Mouse (Mus musculus): ENCODE data around the gene Olfr318. TPM values are rescaled to one million over a fixed set of nuclear protein-coding genes. Genes with fewer than 3 reads are reported as not detected.
"Not testable (repeated sequence)": the region's sequence is repeated elsewhere in the genome, so short reads cannot be mapped to it uniquely, and the experiment has no call there.

Gene Olfr318
- not detected in 2 replicates for polyA plus RNA-seq (2012; ENCODE audit: insufficient read depth, low replicate concordance)

GRCm38 (mm10) chr11:58723914-58724313, at the start of gene Olfr318:
Olfr318 (minus strand) TSS chr11:58724014.
- H3K4me1 ChIP-seq = no peaks in the 10 kb centered on the region
- H3K27me3 ChIP-seq (replicated peaks) = no peaks in the 10 kb centered on the region
- H3K9me3 ChIP-seq = no peaks in the 10 kb centered on the region
- H3K4me3 ChIP-seq (replicated peaks) = no peak within 1 kb of the TSS
- TF ChIP-seq GATA1 (IDR thresholded peaks at IDR 0.05; ENCODE audit: borderline replicate concordance, low read length) (no peak), FLI1 (IDR thresholded peaks at IDR 0.05; ENCODE audit: low read length) (no peak)
- no peaks in the 10 kb centered on the region for H3K36me3 ChIP-seq (replicated peaks; ENCODE audit: low read length)

- Histone ChIP-seq H3K36me3 (replicated peaks; ENCODE audit: low read length) (no peaks in the 10 kb centered on the region), H3K4me3 (replicated peaks) (no peak within 1 kb of the TSS), H3K9me3 (peaks cover 4% of the 10 kb centered on the region; the same call in 1 of the 2 replicates), H3K27me3 (replicated peaks) (peaks cover 9% of the 10 kb centered on the region), H3K4me1 (no peaks in the 10 kb centered on the region)
- TF ChIP-seq FLI1 (IDR thresholded peaks at IDR 0.05; ENCODE audit: low read length) = no peak
- no peak for TF ChIP-seq GATA1 (IDR thresholded peaks at IDR 0.05; ENCODE audit: borderline replicate concordance, low read length)
Measured at GRCm38 (mm10) chr11:58772888-58773287, 49.1 kb upstream of the Olfr318 start, which contains the start of gene Olfr315. Olfr315 (plus strand) TSS chr11:58773188.

- Histone ChIP-seq H3K4me3 (replicated peaks) (no peak within 1 kb of the TSS), H3K4me1 (no peaks in the 10 kb centered on the region), H3K36me3 (replicated peaks; ENCODE audit: low read length) (no peaks in the 10 kb centered on the region), H3K27me3 (replicated peaks) (peaks cover 3% of the 10 kb centered on the region), H3K9me3 (0 out of 2 replicates have a peak, but pooled peaks cover 6% of the 10 kb centered on the region)
- no peak for TF ChIP-seq GATA1 (IDR thresholded peaks at IDR 0.05; ENCODE audit: borderline replicate concordance, low read length)
- no peak for TF ChIP-seq FLI1 (IDR thresholded peaks at IDR 0.05; ENCODE audit: low read length)
Measured at GRCm38 (mm10) chr11:58752434-58752833, 28.6 kb upstream of the Olfr318 start, which contains the start of gene Olfr316. Olfr316 (plus strand) TSS chr11:58752734.

DNA sequence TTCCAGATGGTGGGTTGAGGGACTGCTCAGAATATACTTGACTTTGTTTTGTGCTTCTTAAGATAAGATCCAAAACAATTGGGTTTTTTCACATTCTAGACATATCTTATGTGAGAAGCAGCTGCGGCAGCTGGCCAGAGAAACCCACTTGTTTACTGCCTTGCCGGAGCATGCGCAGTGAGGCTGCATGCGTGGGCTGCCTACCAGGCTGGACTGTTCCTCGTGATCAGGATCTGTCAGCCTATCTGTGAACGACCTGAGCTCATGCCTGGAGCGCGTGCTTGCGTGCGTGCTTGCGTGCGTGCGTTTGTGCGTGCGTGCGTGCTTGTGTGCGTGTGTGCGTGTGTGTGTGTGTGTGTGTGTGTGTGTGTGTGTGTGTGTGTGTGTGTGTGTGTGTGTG, 27.3 kb upstream of the Olfr318 start:
- not testable (repeated sequence) for H3K9me3 ChIP-seq; H3K27me3 ChIP-seq (replicated peaks)

GRCm38 (mm10) chr11:58738792-58739262, 15.0 kb upstream of the Olfr318 start, which contains the start of gene Olfr317:
Olfr317 (minus strand) TSS chr11:58739212.
- Histone ChIP-seq H3K9me3 (no peaks in the 10 kb centered on the region), H3K27me3 (replicated peaks) (peaks cover 9% of the 10 kb centered on the region), H3K4me3 (replicated peaks) (no peak within 1 kb of the TSS), H3K36me3 (replicated peaks; ENCODE audit: low read length) (no peaks in the 10 kb centered on the region), H3K4me1 (no peaks in the 10 kb centered on the region)
- TF ChIP-seq GATA1 (IDR thresholded peaks at IDR 0.05; ENCODE audit: borderline replicate concordance, low read length) (no peak), FLI1 (IDR thresholded peaks at IDR 0.05; ENCODE audit: low read length) (no peak)

More for the DNA sequence above, 27.3 kb upstream of the Olfr318 start:
- H3K4me1 ChIP-seq; H3K36me3 ChIP-seq (replicated peaks; ENCODE audit: low read length); H3K4me3 ChIP-seq (replicated peaks): not testable (repeated sequence)

GRCm38 (mm10) chr11:58733372-58733771, 9.6 kb upstream of the Olfr318 start:
- Histone ChIP-seq H3K9me3 (no peaks in the 10 kb centered on the region), H3K4me3 (replicated peaks) (no peak overlapping the region), H3K27me3 (replicated peaks) (peaks cover 10% of the 10 kb centered on the region), H3K4me1 (no peaks in the 10 kb centered on the region), H3K36me3 (replicated peaks; ENCODE audit: low read length) (no peaks in the 10 kb centered on the region)
- TF ChIP-seq GATA1 (IDR thresholded peaks at IDR 0.05; ENCODE audit: borderline replicate concordance, low read length) = no peak

GRCm38 (mm10) chr11:58727896-58728650, 4.3 kb upstream of the Olfr318 start:
- H3K4me3 ChIP-seq (replicated peaks); H3K9me3 ChIP-seq; H3K27me3 ChIP-seq (replicated peaks); H3K36me3 ChIP-seq (replicated peaks; ENCODE audit: low read length); H3K4me1 ChIP-seq: not testable (repeated sequence)

DNA sequence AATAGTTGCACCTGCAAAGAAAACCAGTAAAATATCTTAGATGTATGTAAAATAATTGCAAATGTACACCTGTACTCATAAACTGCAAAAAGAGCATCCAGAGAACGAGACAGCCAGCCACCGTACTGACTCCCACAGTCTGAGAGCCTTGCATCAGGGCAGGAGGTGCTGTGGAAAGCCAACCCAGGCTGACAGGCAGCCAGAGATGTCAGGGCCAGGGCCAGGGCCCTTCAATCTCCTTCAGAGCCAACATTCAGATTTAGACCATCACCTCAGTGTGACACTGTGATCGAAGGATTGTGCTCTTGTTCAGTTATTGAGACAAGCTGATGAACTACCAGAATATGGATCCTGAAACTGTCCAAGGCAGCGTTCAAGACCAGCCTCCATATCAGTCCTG, 4.1 kb downstream of the Olfr318 start:
- Histone ChIP-seq H3K4me3 (replicated peaks) (no peak overlapping the region), H3K9me3 (no peaks in the 10 kb centered on the region), H3K4me1 (no peaks in the 10 kb centered on the region), H3K27me3 (replicated peaks) (no peaks in the 10 kb centered on the region), H3K36me3 (replicated peaks; ENCODE audit: low read length) (no peaks in the 10 kb centered on the region)
- TF ChIP-seq FLI1 (IDR thresholded peaks at IDR 0.05; ENCODE audit: low read length) (no peak), GATA1 (IDR thresholded peaks at IDR 0.05; ENCODE audit: borderline replicate concordance, low read length) (no peak)

GRCm38 (mm10) chr11:58717723-58718122, 6.1 kb downstream of the Olfr318 start:
- H3K27me3 ChIP-seq (replicated peaks); H3K4me1 ChIP-seq; H3K4me3 ChIP-seq (replicated peaks); H3K9me3 ChIP-seq; H3K36me3 ChIP-seq (replicated peaks; ENCODE audit: low read length): not testable (repeated sequence)

DNA sequence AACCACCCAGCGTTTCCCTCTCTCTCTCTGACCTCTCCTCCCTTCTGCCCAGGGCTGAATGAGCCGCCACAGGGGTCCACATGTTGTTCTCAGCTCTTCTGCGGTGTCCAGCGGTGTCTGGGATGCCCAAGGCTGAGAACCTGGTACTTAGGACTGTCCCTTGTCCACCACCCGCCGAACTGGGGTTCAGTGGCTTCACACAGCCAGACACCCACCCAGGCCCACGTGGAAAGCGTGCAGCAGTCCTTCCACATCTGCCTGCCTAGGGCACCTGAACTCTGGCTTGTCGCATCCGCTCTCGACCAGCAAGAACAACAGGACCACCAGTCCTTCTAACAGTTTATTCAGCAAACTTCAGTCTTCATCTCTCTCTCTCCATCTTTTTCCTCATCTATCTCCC, 14.7 kb downstream of the Olfr318 start:
- TF ChIP-seq FLI1 (IDR thresholded peaks at IDR 0.05; ENCODE audit: low read length) = no peak
- no peak for TF ChIP-seq GATA1 (IDR thresholded peaks at IDR 0.05; ENCODE audit: borderline replicate concordance, low read length)
- Histone ChIP-seq H3K4me1 (no peaks in the 10 kb centered on the region), H3K9me3 (no peaks in the 10 kb centered on the region), H3K36me3 (replicated peaks; ENCODE audit: low read length) (no peaks in the 10 kb centered on the region), H3K4me3 (replicated peaks) (no peak overlapping the region), H3K27me3 (replicated peaks) (peaks cover 2% of the 10 kb centered on the region)

Data from megakaryocyte, embryonic 14.5 days (primary cell).